ENCODE assay signal across 15 mouse cellular contexts in genomic region chr7:4863541-4864080, GRCm38 (mm10). TPM values are rescaled to one million over a fixed set of nuclear protein-coding genes. Genes with fewer than 3 reads are reported as not detected.
DNase-seq lines count a peak whose midpoint lies in the region; ATAC-seq and TF ChIP-seq lines count a peak whose summit lies in the region.
"Had no signal": no experiment of that assay in that cellular context is flagged by ENCODE, and none has a peak within 500 bp of the region (broad histone marks: within the 10 kb centered on the region; RNA-seq: fewer than 3 reads in every experiment).

No protein-coding gene starts in this region.

- no peak for ATAC-seq in lung, postnatal 0 days
- ATAC-seq in embryonic facial prominence, embryonic 15.5 days (ENCODE audit: insufficient number of reproducible peaks, low FRiP score, low TSS enrichment, low read depth) = no peak
- ATAC-seq in megakaryocyte, adult 5-6 weeks (ENCODE audit: poor library complexity, severe bottlenecking) = no peak

- peak; percentile 91 for DNase-seq in heart, adult 11 months
- DNase-seq in heart, adult 9 months (ENCODE audit: low spot score in 2 of 2) = no peak
- peak; percentile 40 for DNase-seq in kidney, adult 9 months
- no peak for DNase-seq in kidney, postnatal 4 days
- peak; percentile 14 for DNase-seq in lung, postnatal 0 days (ENCODE audit: low spot score)
- no peak for DNase-seq in lung, postnatal 10 days
- DNase-seq: layer of hippocampus, adult 9-11 months; thymus, postnatal 14 days had no signal

- no peaks in the 10 kb centered on the region for H3K9me3 ChIP-seq in lung, postnatal 0 days (ENCODE audit: low read length)
- no peaks in the 10 kb centered on the region for H3K9me3 ChIP-seq in embryonic facial prominence, embryonic 15.5 days (replicated peaks)
- H3K9me3 ChIP-seq: neural tube, embryonic 13.5 days had no signal

- TF ChIP-seq CTCF in lung, postnatal 0 days (IDR thresholded peaks at IDR 0.05) = no peak

- no peak overlapping the region for H3K4me3 ChIP-seq in lung, postnatal 0 days (ENCODE audit: low read depth, low read length)
- no peak overlapping the region for H3K4me3 ChIP-seq in embryonic facial prominence, embryonic 15.5 days (replicated peaks)
- H3K4me3 ChIP-seq: hindbrain, embryonic 10.5 days; neural tube, embryonic 13.5 days had no signal

- 62% methylated on average over 7 of the region's 7 CpGs for WGBS in lung, postnatal 0 days
- WGBS in embryonic facial prominence, embryonic 15.5 days = 72% methylated on average over 7 of the region's 7 CpGs

- H3K27ac ChIP-seq in lung, postnatal 0 days (ENCODE audit: low read length) = peak overlapping the region; percentile 72
- peak overlapping the region; percentile 71 for H3K27ac ChIP-seq in embryonic facial prominence, embryonic 15.5 days (replicated peaks)
- H3K27ac ChIP-seq: hindbrain, embryonic 10.5 days; neural tube, embryonic 13.5 days had no signal

- no peaks in the 10 kb centered on the region for H3K27me3 ChIP-seq in lung, postnatal 0 days (replicated peaks; ENCODE audit: insufficient read depth, low read length)
- H3K27me3 ChIP-seq in embryonic facial prominence, embryonic 15.5 days = no peaks in the 10 kb centered on the region
- H3K27me3 ChIP-seq: neural tube, embryonic 13.5 days had no signal

- H3K4me1 ChIP-seq in lung, postnatal 0 days (ENCODE audit: insufficient read depth, low read depth, low read length) = peaks cover 9% of the 10 kb centered on the region
- peaks cover 21% of the 10 kb centered on the region for H3K4me1 ChIP-seq in embryonic facial prominence, embryonic 15.5 days

- no peak overlapping the region for H3K9ac ChIP-seq in lung, postnatal 0 days (replicated peaks; ENCODE audit: low read depth)
- H3K9ac ChIP-seq in embryonic facial prominence, embryonic 15.5 days = no peak overlapping the region
- H3K9ac ChIP-seq: neural tube, embryonic 13.5 days had no signal

- H3K36me3 ChIP-seq in lung, postnatal 0 days (ENCODE audit: insufficient read depth, low read length) = no peaks in the 10 kb centered on the region
- no peaks in the 10 kb centered on the region for H3K36me3 ChIP-seq in embryonic facial prominence, embryonic 15.5 days
- H3K36me3 ChIP-seq: hindbrain, embryonic 10.5 days; neural tube, embryonic 13.5 days had no signal

- H3K4me2 ChIP-seq in lung, postnatal 0 days (replicated peaks; ENCODE audit: low read depth, low read length) = no peak overlapping the region
- H3K4me2 ChIP-seq in embryonic facial prominence, embryonic 15.5 days (replicated peaks) = no peak overlapping the region
- H3K4me2 ChIP-seq: neural tube, embryonic 13.5 days had no signal

- TF ChIP-seq EP300 in lung, postnatal 0 days (IDR thresholded peaks at IDR 0.05) = no peak

RNA-seq across cellular contexts. Expression of gene Isoc2b, which starts 6.4 kb away (rescaled TPM):
- 12.7 and 16.1 TPM in 2 replicates for polyA plus RNA-seq in lung, postnatal 0 days (2015; fragmentation: Nextera tagmentation; extraction: Ambion mirVana)
- polyA plus RNA-seq in embryonic facial prominence, embryonic 15.5 days (2015; fragmentation: Nextera tagmentation; extraction: Ambion mirVana) = 11.3 and 13.1 TPM in 2 replicates
- total RNA-seq in megakaryocyte, adult 5-6 weeks (2015) = 6.5 and 9.2 TPM in 2 replicates
- 70.2 and 91.2 TPM in 2 replicates for total RNA-seq in megakaryocyte, adult 5-6 weeks (2017)

RNA-seq across cellular contexts. Expression of gene Isoc2a, which starts 13.3 kb away (rescaled TPM):
- polyA plus RNA-seq in lung, postnatal 0 days (2015; fragmentation: Nextera tagmentation; extraction: Ambion mirVana) = 0.53 and 0.57 TPM in 2 replicates
- 0.95 and 1.2 TPM in 2 replicates for polyA plus RNA-seq in embryonic facial prominence, embryonic 15.5 days (2015; fragmentation: Nextera tagmentation; extraction: Ambion mirVana)
- total RNA-seq in megakaryocyte, adult 5-6 weeks (2015) = 2.3 and 3.0 TPM in 2 replicates
- 5.0 TPM in 2 replicates for total RNA-seq in megakaryocyte, adult 5-6 weeks (2017)

RNA-seq across cellular contexts. Expression of gene Shisa7, which starts 19.1 kb away (rescaled TPM):
- 0.43 and 0.51 TPM in 2 replicates for polyA plus RNA-seq in lung, postnatal 0 days (2015; fragmentation: Nextera tagmentation; extraction: Ambion mirVana)
- polyA plus RNA-seq in embryonic facial prominence, embryonic 15.5 days (2015; fragmentation: Nextera tagmentation; extraction: Ambion mirVana) = 0.43 and 0.99 TPM in 2 replicates
- total RNA-seq in megakaryocyte, adult 5-6 weeks (2015) = not detected in 2 replicates
- total RNA-seq in megakaryocyte, adult 5-6 weeks (2017) = not detected in 2 replicates
- total RNA-seq: gastrocnemius, postnatal 14 days; monocyte, adult 5-6 weeks had no signal
- polyA plus RNA-seq: liver, embryonic 16.5 days had no signal

RNA-seq across cellular contexts. Expression of gene Gm36210, which starts 42.7 kb away (rescaled TPM):
- not detected in 2 replicates for polyA plus RNA-seq in lung, postnatal 0 days (2015; fragmentation: Nextera tagmentation; extraction: Ambion mirVana)
- polyA plus RNA-seq in embryonic facial prominence, embryonic 15.5 days (2015; fragmentation: Nextera tagmentation; extraction: Ambion mirVana) = not detected in 2 replicates
- total RNA-seq in megakaryocyte, adult 5-6 weeks (2015) = not detected in 2 replicates
- total RNA-seq in megakaryocyte, adult 5-6 weeks (2017) = not detected in 2 replicates
- total RNA-seq: gastrocnemius, postnatal 14 days; monocyte, adult 5-6 weeks had no signal
- polyA plus RNA-seq: hindbrain, embryonic 10.5 days; liver, embryonic 16.5 days had no signal

RNA-seq across cellular contexts. Expression of gene Ube2s, which starts 51.2 kb away (rescaled TPM):
- 158 and 162 TPM in 2 replicates for polyA plus RNA-seq in lung, postnatal 0 days (2015; fragmentation: Nextera tagmentation; extraction: Ambion mirVana)
- 348 and 351 TPM in 2 replicates for polyA plus RNA-seq in embryonic facial prominence, embryonic 15.5 days (2015; fragmentation: Nextera tagmentation; extraction: Ambion mirVana)
- total RNA-seq in megakaryocyte, adult 5-6 weeks (2015) = 313 and 324 TPM in 2 replicates
- total RNA-seq in megakaryocyte, adult 5-6 weeks (2017) = 178 and 185 TPM in 2 replicates

Comparison
In these comparisons a context has a peak if more than half of its experiments do, and no peak if none do; other contexts are left out.
1. DNase-seq: peak in heart, adult 11 months (single experiment), kidney, adult 9 months (single experiment) and lung, postnatal 0 days (single experiment); none in heart, adult 9 months (0 of 2), kidney, postnatal 4 days (0 of 2) and lung, postnatal 10 days (single experiment).